Mouse (Mus musculus) left cerebral cortex, postnatal 4 days (tissue): Measurements from ENCODE around the gene Syt8. TPM values are rescaled to one million over a fixed set of nuclear protein-coding genes. Genes with fewer than 3 reads are reported as not detected.

Source experiments
- DNase-seq: peaks from one replicate; pipeline ENCODE4 v3.0.0-alpha.2; 2022
- intact Hi-C: fragments of 180-260 bp; cut with DNase I; formaldehyde crosslinking; loops from one replicate; pipeline ENCODE4 v1.15.1; 2025
- total RNA-seq, 2 experiments: library from RNA; stranded (reverse); gene quantifications; 2 replicates each; pipeline ENCODE4 v1.2.3; 2021

Syt8 gene
- total RNA-seq, 2 experiments from 2014 or later: not detected

DNA sequence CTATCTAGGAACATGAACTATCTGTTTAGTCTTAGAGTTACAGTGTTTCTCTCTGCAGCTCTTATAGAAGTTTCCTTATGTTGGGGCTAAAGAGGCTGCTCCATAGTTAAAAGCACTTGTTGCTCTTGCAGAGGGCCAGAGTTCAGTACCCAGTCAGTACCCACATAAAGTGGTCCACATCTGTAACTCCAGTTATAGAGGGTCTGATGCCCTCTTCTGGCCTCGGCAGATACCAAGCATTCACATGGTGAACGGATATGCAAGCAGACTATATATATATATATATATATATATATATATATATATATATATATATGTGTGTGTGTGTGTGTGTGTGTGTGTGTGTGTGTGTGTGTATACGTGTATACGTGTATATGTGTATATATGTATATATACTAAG lies 26.7 kb upstream of the Syt8 start:
- intact Hi-C loops: no loop called here
- DNase-seq: no peak

GRCm38 (mm10) chr7:142408686-142409085 lies 26.0 kb upstream of the Syt8 start:
- intact Hi-C loops: no loop called here
- DNase-seq: no peak

GRCm38 (mm10) chr7:142409603-142410002 lies 25.0 kb upstream of the Syt8 start:
- intact Hi-C loops: no loop called here
- DNase-seq: no peak

DNA sequence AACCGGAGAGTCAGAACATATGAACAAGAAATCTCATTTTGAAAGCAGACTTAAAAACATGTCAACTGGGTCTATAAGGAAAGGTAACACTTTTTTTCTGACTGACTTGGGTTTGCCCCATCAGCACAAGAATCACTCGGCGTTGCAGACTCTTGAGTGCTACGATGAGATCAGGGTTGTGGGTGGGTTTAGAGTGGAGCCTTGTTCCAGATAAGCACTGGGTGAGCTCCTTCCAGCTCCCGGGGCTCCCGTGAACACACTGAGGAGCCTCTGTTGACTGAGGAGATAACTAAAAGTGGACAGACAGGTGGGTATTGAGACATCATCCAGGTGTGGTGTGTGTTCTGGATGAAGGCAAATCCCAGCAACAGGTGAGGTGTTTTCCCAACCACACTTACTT lies 21.4 kb upstream of the Syt8 start:
- no peak for DNase-seq
- intact Hi-C loops: no loop called here

- intact Hi-C loops: no loop called here
Measured at GRCm38 (mm10) chr7:142415314-142415713, 19.3 kb upstream of the Syt8 start.

GRCm38 (mm10) chr7:142416225-142416624 lies 18.4 kb upstream of the Syt8 start:
- DNase-seq: no peak
- intact Hi-C loops: no loop called here

More at GRCm38 (mm10) chr7:142415314-142415713, 19.3 kb upstream of the Syt8 start:
- DNase-seq: no peak

DNA sequence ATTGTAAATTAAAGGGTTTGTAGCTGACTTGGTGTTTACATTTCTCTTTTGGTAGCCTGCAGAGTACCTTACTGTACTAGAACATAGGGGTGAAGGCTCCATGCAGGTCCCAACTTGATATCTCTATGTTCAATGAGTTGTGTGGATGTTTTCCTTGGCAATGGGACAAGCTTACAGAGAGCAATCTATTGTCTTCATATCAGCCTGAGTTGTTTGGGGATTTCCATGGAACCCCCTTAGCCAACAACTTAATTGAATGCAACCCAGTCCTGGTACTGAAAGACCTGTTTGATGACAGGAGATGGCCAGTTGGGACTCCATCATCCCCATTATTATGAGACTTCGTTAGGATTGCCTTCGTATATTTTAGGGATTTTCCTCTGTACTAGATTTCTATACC lies 16.6 kb upstream of the Syt8 start:
- intact Hi-C loops: no loop called here

GRCm38 (mm10) chr7:142418679-142419078 lies 16.0 kb upstream of the Syt8 start:
- intact Hi-C loops: no loop called here
- no peak for DNase-seq

More for the DNA sequence above, 16.6 kb upstream of the Syt8 start:
- no peak for DNase-seq

- intact Hi-C loops: no loop called here
- no peak for DNase-seq
Measured at GRCm38 (mm10) chr7:142419887-142420286, 14.8 kb upstream of the Syt8 start.

GRCm38 (mm10) chr7:142421826-142422225 lies 12.8 kb upstream of the Syt8 start:
- no peak for DNase-seq
- intact Hi-C loops: no loop called here

DNA sequence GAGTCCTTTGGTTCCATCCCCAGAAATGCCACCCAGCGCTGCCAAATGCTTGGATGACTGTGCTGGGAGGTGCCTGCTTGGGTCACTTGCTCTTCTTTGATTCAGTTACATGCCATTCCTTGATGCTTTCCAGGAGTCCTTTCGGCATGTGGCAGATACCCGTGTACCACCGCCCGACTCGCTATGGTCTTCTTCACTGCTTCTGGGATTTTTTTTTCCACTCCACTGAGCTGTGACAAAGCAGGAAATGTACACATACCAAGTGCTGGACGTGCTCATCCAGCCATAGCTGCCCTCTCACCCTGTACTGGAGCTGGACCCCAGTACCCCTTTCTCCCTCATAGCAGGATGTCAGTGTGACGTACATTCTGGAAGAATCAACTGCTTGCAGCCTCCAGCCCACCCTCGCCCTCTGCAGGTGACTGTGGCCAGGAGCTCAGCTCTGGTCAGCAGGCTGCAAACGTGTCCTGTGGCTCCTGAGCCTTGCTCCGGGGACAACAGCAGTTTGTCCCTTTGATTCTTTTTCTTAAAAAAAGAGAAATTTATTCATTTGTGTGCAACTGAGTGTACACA lies 8.9 kb upstream of the Syt8 start:
- DNase-seq: peak; percentile 43
- intact Hi-C loops: no loop called here

- intact Hi-C loops: no loop called here
- peak; percentile 73 for DNase-seq
Measured at GRCm38 (mm10) chr7:142428213-142428612, 6.4 kb upstream of the Syt8 start.

GRCm38 (mm10) chr7:142430160-142430678 lies 4.4 kb upstream of the Syt8 start:
- DNase-seq: peak; percentile 84
- intact Hi-C loops: no loop called here

DNA sequence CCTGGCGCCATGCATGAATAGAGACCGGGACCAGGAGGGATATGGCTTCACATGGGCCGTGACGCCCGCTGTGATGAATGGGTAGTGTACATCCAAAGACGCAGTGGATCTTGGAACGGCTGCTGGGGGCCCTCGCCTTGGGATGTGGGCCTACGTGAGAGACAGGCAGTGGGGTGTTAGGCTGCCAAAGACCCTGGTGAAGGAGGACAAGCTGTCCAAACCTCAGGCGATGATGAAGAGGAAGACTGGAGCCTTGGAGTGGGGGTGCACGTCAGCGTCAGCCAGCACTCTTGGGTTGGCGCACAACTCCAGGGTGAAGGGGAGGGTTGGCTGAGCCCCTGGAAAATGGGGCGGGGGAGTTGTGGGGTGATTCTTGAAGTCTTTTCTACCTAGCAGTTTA lies 3.5 kb upstream of the Syt8 start:
- intact Hi-C loops: no loop called here
- DNase-seq: no peak

DNA sequence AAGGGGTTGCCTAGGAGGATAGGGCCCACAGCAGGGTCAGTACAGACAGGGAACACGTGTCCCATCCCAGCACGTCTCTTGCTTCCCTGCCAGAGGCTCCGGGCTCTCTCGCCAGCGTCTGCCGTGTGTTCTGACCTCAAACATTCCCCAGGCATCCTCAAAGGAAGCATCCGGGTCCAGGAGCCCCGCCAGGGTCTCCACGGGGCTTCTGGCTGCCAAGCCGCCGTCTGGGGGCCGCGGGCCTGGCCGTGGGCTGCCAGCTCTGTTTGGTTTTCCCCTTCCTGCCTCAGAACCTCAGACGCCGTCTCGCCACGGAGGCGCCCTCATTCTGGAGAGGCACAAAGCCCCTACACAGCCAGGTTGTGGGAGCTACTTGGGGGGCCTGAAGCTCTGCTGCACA lies 1.0 kb upstream of the Syt8 start:
- DNase-seq: peak; percentile 43

DNA sequence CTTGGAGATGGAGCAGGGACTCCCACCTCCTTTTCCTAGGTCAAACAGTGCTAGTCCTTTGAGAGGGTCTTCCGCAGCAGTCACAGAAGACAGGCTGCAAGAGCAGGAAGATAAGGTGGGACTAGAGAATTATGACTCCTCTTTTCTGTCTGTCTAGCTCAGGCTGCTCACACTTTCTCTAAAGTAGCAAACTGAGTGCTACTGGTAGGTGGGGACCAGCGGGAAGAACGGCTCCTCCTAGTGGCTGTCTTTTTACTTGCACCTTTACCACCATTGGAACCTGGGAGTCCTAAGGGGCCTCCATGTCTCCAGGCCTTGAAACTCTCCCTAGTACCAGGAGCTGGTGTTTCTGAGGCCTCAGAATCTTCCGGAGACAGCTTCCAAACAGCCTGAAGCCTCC lies 874 bp downstream of the Syt8 start:
- peak; percentile 50 for DNase-seq
- intact Hi-C loops: loop anchor here (5.0 kb wide), 1 partner anchor 103 kb away; no protein-coding TSS in a partner anchor

More for the DNA sequence above, 1.0 kb upstream of the Syt8 start:
- intact Hi-C loops: no loop called here

DNA sequence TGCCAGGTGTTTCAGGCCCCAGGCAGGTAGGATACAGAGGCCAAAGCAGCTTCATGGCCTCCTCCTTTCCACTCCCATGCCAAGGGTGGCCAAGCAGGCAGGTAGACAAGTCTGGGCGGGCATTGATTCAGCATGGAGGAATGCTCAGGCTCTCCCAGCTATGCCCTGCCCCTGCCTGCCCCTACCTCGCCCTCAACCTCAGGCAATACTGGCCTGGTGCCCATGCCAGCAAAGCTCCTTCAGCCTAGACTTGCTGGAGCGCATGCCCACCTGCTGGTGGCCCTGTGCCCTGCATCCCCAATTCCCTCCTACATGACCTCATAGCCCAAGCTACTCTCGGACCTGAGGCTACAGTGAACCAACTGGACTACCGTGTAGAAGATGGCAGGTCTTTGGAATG lies 2.7 kb downstream of the Syt8 start:
- DNase-seq: peak; percentile 28
- intact Hi-C loops: loop anchor here (5.0 kb wide), 1 partner anchor 105 kb away; no protein-coding TSS in a partner anchor

GRCm38 (mm10) chr7:142439966-142440365 lies 5.3 kb downstream of the Syt8 start:
- intact Hi-C loops: loop anchor here (5.0 kb wide), 1 partner anchor 108 kb away; no protein-coding TSS in a partner anchor
- peak; percentile 51 for DNase-seq

DNA sequence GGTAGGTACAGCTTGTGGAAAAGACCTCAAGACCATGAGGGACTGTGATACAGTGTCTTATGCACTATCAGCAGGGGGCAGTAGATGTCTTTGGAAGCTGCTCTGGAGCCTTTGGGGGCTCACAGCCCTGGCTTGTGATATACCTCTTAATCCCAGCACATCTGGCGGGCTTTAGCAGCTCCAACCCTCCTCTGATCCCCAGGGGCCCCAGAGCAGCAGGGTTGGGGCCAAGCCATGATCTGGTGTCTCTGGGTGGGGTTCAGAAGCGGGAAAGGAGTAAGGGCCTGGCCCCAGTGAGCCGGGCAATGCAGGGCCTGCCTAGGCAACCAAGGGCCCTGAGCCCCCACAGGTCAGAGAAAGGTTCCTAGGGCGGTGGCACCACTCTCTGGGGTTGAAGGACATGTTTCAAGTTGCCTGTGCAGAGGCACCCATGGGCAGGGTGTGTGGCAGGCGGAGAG lies 6.0 kb downstream of the Syt8 start:
- DNase-seq: peak; percentile 29

DNA sequence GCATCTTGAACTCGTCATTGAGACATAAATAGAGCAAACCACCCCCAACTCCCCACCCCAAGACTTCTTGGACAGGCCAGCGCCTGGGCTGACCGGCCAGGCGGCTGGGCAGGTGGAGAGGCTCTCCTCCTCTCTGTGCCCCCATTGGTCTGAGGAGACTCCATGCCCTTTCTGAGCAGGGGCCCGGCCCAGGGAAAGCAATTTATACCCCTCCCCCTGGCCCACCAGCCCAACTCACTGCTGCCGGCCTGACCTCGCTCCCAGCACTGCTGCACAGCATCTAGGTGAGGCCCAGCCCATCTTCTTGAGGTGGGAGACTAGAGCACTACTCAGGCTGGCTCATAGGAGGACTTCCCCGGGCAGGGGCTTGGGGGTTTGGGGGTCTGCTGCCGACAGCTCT lies 6.9 kb downstream of the Syt8 start, which contains the start of gene Tnni2:
Tnni2 (plus strand) TSS at position 224 of the 400 bp plus-strand sequence.
- intact Hi-C loops: no loop called here
- DNase-seq: no peak

More for the DNA sequence above, 6.0 kb downstream of the Syt8 start:
- intact Hi-C loops: no loop called here

GRCm38 (mm10) chr7:142442081-142442907 lies 7.6 kb downstream of the Syt8 start:
- DNase-seq: no peak
- intact Hi-C loops: no loop called here
